10 mouse cellular contexts compared by ENCODE assay signal in genomic region chr7:19304501-19305412, GRCm38 (mm10). TPM values are rescaled to one million over a fixed set of nuclear protein-coding genes. Genes with fewer than 3 reads are reported as not detected.
DNase-seq lines count a peak whose midpoint lies in the region; ATAC-seq and TF ChIP-seq lines count a peak whose summit lies in the region.
"Had no signal": no experiment of that assay in that cellular context is flagged by ENCODE, and none has a peak within 500 bp of the region (broad histone marks: within the 10 kb centered on the region; RNA-seq: fewer than 3 reads in every experiment).

No protein-coding gene starts in this region.

- peak overlapping the region; percentile 36; the same call in 1 of the 2 replicates for H3K4me2 ChIP-seq in forebrain, embryonic 11.5 days (ENCODE audit: low read depth, low read length, severe bottlenecking)
- peak overlapping the region; percentile 63 for H3K4me2 ChIP-seq in intestine, embryonic 16.5 days (ENCODE audit: low read depth, low read length)
- H3K4me2 ChIP-seq in neural tube, embryonic 11.5 days (ENCODE audit: low read depth): peak overlapping the region; percentile 40

- no peak for DNase-seq in left cerebral cortex, adult 2 months (ENCODE audit: extremely low spot score in 1 of 2, low spot score in 2 of 2)
- no peak for DNase-seq in left cerebral cortex, adult 9 months (ENCODE audit: low spot score in 2 of 2)
- DNase-seq in forebrain, embryonic 11.5 days (ENCODE audit: low spot score): no peak
- DNase-seq in neural tube, embryonic 11.5 days (ENCODE audit: low spot score): no peak
- DNase-seq in layer of hippocampus, postnatal 14 days (ENCODE audit: low spot score in 2 of 2): no peak
- DNase-seq in left cerebral cortex, adult 8-10 months (ENCODE audit: low spot score in 2 of 2): no peak

- TF ChIP-seq CTCF in left cerebral cortex, adult 2 months (IDR thresholded peaks at IDR 0.05): no peak

- H3K9ac ChIP-seq in forebrain, embryonic 11.5 days (ENCODE audit: low read length): peak overlapping the region; percentile 13; the same call in 1 of the 2 replicates
- peak overlapping the region; percentile 58 for H3K9ac ChIP-seq in intestine, embryonic 16.5 days (ENCODE audit: low read depth, low read length)
- peak overlapping the region; percentile 10; the same call in 1 of the 2 replicates for H3K9ac ChIP-seq in neural tube, embryonic 11.5 days (ENCODE audit: low read length)

- H3K9me3 ChIP-seq in forebrain, embryonic 11.5 days (ENCODE audit: control insufficient read depth, low read length): no peaks in the 10 kb centered on the region
- no peaks in the 10 kb centered on the region for H3K9me3 ChIP-seq in intestine, embryonic 16.5 days (ENCODE audit: control insufficient read depth, low read length)
- no peaks in the 10 kb centered on the region for H3K9me3 ChIP-seq in neural tube, embryonic 11.5 days (ENCODE audit: control insufficient read depth, low read length)

- H3K36me3 ChIP-seq in forebrain, embryonic 11.5 days (ENCODE audit: control insufficient read depth, insufficient read depth, low read length): no peaks in the 10 kb centered on the region
- no peaks in the 10 kb centered on the region for H3K36me3 ChIP-seq in intestine, embryonic 16.5 days (ENCODE audit: control insufficient read depth, insufficient read depth, low read length)
- H3K36me3 ChIP-seq in neural tube, embryonic 11.5 days (ENCODE audit: control insufficient read depth, insufficient read depth, low read length): no peaks in the 10 kb centered on the region

- H3K27ac ChIP-seq in left cerebral cortex, adult 2 months: no peak overlapping the region
- no peak overlapping the region for H3K27ac ChIP-seq in forebrain, embryonic 11.5 days (ENCODE audit: low read depth, low read length)
- no peak overlapping the region for H3K27ac ChIP-seq in intestine, embryonic 16.5 days (ENCODE audit: low read length)
- no peak overlapping the region for H3K27ac ChIP-seq in neural tube, embryonic 11.5 days (ENCODE audit: low read depth, low read length)

- peaks cover 15% of the 10 kb centered on the region; the same call in 1 of the 2 replicates for H3K4me1 ChIP-seq in forebrain, embryonic 11.5 days (replicated peaks; ENCODE audit: control insufficient read depth, insufficient read depth, low read length)
- H3K4me1 ChIP-seq in intestine, embryonic 16.5 days (ENCODE audit: control insufficient read depth, insufficient read depth, low read length): peaks cover 27% of the 10 kb centered on the region
- H3K4me1 ChIP-seq in neural tube, embryonic 11.5 days (ENCODE audit: control insufficient read depth, insufficient read depth, low read length): peaks cover 22% of the 10 kb centered on the region

- H3K4me3 ChIP-seq in left cerebral cortex, adult 2 months: peak overlapping the region; percentile 5; the same call in 1 of the 2 replicates
- peak overlapping the region; percentile 19; the same call in 1 of the 2 replicates for H3K4me3 ChIP-seq in forebrain, embryonic 11.5 days (ENCODE audit: low read depth, low read length)
- H3K4me3 ChIP-seq in intestine, embryonic 16.5 days (ENCODE audit: low read length): peak overlapping the region; percentile 38
- peak overlapping the region; percentile 23 for H3K4me3 ChIP-seq in neural tube, embryonic 11.5 days (ENCODE audit: low read depth, low read length)

- ATAC-seq in forebrain, embryonic 11.5 days (replicated peaks; ENCODE audit: low FRiP score): no peak
- ATAC-seq in intestine, embryonic 16.5 days: no peak
- ATAC-seq in neural tube, embryonic 11.5 days (ENCODE audit: insufficient read depth, low FRiP score, low TSS enrichment): no peak
- no peak for ATAC-seq in erythroid progenitor cell, adult 5-6 weeks (replicated peaks; ENCODE audit: low FRiP score, poor library complexity, severe bottlenecking)

- H3K27me3 ChIP-seq in forebrain, embryonic 11.5 days (ENCODE audit: control insufficient read depth, insufficient read depth, low read length): peaks cover 53% of the 10 kb centered on the region
- H3K27me3 ChIP-seq in intestine, embryonic 16.5 days (replicated peaks; ENCODE audit: control insufficient read depth, insufficient read depth, low read length): peaks cover 49% of the 10 kb centered on the region
- peaks cover 63% of the 10 kb centered on the region for H3K27me3 ChIP-seq in neural tube, embryonic 11.5 days (ENCODE audit: control insufficient read depth, insufficient read depth, low read length)

- intact Hi-C loops in left cerebral cortex, adult 2 months (cut with DNase I): loop anchor here (5.0 kb wide), 1 partner anchor 127 kb away; the partner anchor contains the start of gene Eml2

- 1% methylated on average over 48 of the region's 48 CpGs for WGBS in forebrain, embryonic 11.5 days
- WGBS in intestine, embryonic 16.5 days: 2% methylated on average over 48 of the region's 48 CpGs
- WGBS in neural tube, embryonic 11.5 days: 2% methylated on average over 48 of the region's 48 CpGs

RNA-seq across cellular contexts. Expression of gene Fosb, which starts 5.1 kb away (rescaled TPM):
- total RNA-seq in left cerebral cortex, adult 2 months (2021): 10 to 100 TPM; 27.0 to 59.5 TPM
- not detected in 2 replicates for polyA plus RNA-seq in forebrain, embryonic 11.5 days (2014; fragmentation: Nextera tagmentation; extraction: Ambion mirVana)
- 0.10 and 0.21 TPM in 2 replicates for polyA plus RNA-seq in intestine, embryonic 16.5 days (2015; fragmentation: Nextera tagmentation; extraction: Ambion mirVana)
- polyA plus RNA-seq in neural tube, embryonic 11.5 days (2014; fragmentation: Nextera tagmentation; extraction: Ambion mirVana): 0.07 TPM in 1 of 2 replicates, not detected in the other
- total RNA-seq in layer of hippocampus, postnatal 14 days (2021): 1 to 10 TPM; 6.1 to 6.5 TPM
- 10 to 100 TPM; 11.1 to 15.1 (median 13.8) TPM for total RNA-seq in left cerebral cortex, adult 8-10 months (2022)
- 6.3 and 7.9 TPM in 2 replicates for total RNA-seq in erythroid progenitor cell, adult 5-6 weeks (2015; ENCODE audit: low replicate concordance)
- total RNA-seq in erythroid progenitor cell, adult 5-6 weeks (2017; ENCODE audit: low replicate concordance): 1.3 and 3.3 TPM in 2 replicates

RNA-seq across cellular contexts. Expression of gene Rtn2, which starts 22.3 kb away (rescaled TPM):
- 100 to 1,000 TPM; 110 to 122 TPM for total RNA-seq in left cerebral cortex, adult 2 months (2021)
- 47.3 and 54.7 TPM in 2 replicates for polyA plus RNA-seq in forebrain, embryonic 11.5 days (2014; fragmentation: Nextera tagmentation; extraction: Ambion mirVana)
- 10.3 and 11.8 TPM in 2 replicates for polyA plus RNA-seq in intestine, embryonic 16.5 days (2015; fragmentation: Nextera tagmentation; extraction: Ambion mirVana)
- 58.2 and 60.2 TPM in 2 replicates for polyA plus RNA-seq in neural tube, embryonic 11.5 days (2014; fragmentation: Nextera tagmentation; extraction: Ambion mirVana)
- total RNA-seq in layer of hippocampus, postnatal 14 days (2021): 100 to 1,000 TPM in 1 of 2 experiments, 10 to 100 TPM in 1; 93.0 to 104 TPM
- 100 to 1,000 TPM; 108 to 133 (median 114) TPM for total RNA-seq in left cerebral cortex, adult 8-10 months (2022)
- total RNA-seq in erythroid progenitor cell, adult 5-6 weeks (2015; ENCODE audit: low replicate concordance): 4.0 TPM in 1 of 2 replicates, not detected in the other
- total RNA-seq in erythroid progenitor cell, adult 5-6 weeks (2017; ENCODE audit: low replicate concordance): not detected in 2 replicates
- polyA plus RNA-seq: activated CD4-positive, CD25-positive, alpha-beta regulatory T cell, adult 4 months had no signal

RNA-seq across cellular contexts. Expression of gene Ppm1n, which starts 24.9 kb away (rescaled TPM):
- not detected for total RNA-seq in left cerebral cortex, adult 2 months (2021)
- polyA plus RNA-seq in forebrain, embryonic 11.5 days (2014; fragmentation: Nextera tagmentation; extraction: Ambion mirVana): 0.44 TPM in 1 of 2 replicates, not detected in the other
- 0.29 and 0.32 TPM in 2 replicates for polyA plus RNA-seq in intestine, embryonic 16.5 days (2015; fragmentation: Nextera tagmentation; extraction: Ambion mirVana)
- not detected in 2 replicates for polyA plus RNA-seq in neural tube, embryonic 11.5 days (2014; fragmentation: Nextera tagmentation; extraction: Ambion mirVana)
- total RNA-seq in layer of hippocampus, postnatal 14 days (2021): under 1 TPM in 1 of 2 experiments, not detected in 1; 0.79 TPM
- total RNA-seq in left cerebral cortex, adult 8-10 months (2022): under 1 TPM in 1 of 4 experiments, not detected in 3; 0.68 TPM
- not detected in 2 replicates for total RNA-seq in erythroid progenitor cell, adult 5-6 weeks (2015; ENCODE audit: low replicate concordance)
- total RNA-seq in erythroid progenitor cell, adult 5-6 weeks (2017; ENCODE audit: low replicate concordance): not detected in 2 replicates
- polyA plus RNA-seq: gonadal fat pad, adult 2 months had no signal

RNA-seq across cellular contexts. Expression of gene Vasp, which starts 33.1 kb away (rescaled TPM):
- 10 to 100 TPM; 13.2 to 14.6 TPM for total RNA-seq in left cerebral cortex, adult 2 months (2021)
- polyA plus RNA-seq in forebrain, embryonic 11.5 days (2014; fragmentation: Nextera tagmentation; extraction: Ambion mirVana): 52.8 and 53.0 TPM in 2 replicates
- polyA plus RNA-seq in intestine, embryonic 16.5 days (2015; fragmentation: Nextera tagmentation; extraction: Ambion mirVana): 106 and 120 TPM in 2 replicates
- polyA plus RNA-seq in neural tube, embryonic 11.5 days (2014; fragmentation: Nextera tagmentation; extraction: Ambion mirVana): 54.6 and 57.6 TPM in 2 replicates
- total RNA-seq in layer of hippocampus, postnatal 14 days (2021): 10 to 100 TPM; 23.2 to 24.2 TPM
- 10 to 100 TPM; 13.6 to 16.9 (median 15.6) TPM for total RNA-seq in left cerebral cortex, adult 8-10 months (2022)
- 34.0 and 58.7 TPM in 2 replicates for total RNA-seq in erythroid progenitor cell, adult 5-6 weeks (2015; ENCODE audit: low replicate concordance)
- total RNA-seq in erythroid progenitor cell, adult 5-6 weeks (2017; ENCODE audit: low replicate concordance): 17.9 and 26.7 TPM in 2 replicates

RNA-seq across cellular contexts. Expression of gene Ercc1, which starts 39.8 kb away (rescaled TPM):
- total RNA-seq in left cerebral cortex, adult 2 months (2021): 10 to 100 TPM; 48.9 to 51.8 TPM
- 94.4 and 100 TPM in 2 replicates for polyA plus RNA-seq in forebrain, embryonic 11.5 days (2014; fragmentation: Nextera tagmentation; extraction: Ambion mirVana)
- 45.8 and 51.3 TPM in 2 replicates for polyA plus RNA-seq in intestine, embryonic 16.5 days (2015; fragmentation: Nextera tagmentation; extraction: Ambion mirVana)
- polyA plus RNA-seq in neural tube, embryonic 11.5 days (2014; fragmentation: Nextera tagmentation; extraction: Ambion mirVana): 91.8 and 93.3 TPM in 2 replicates
- 10 to 100 TPM; 38.3 to 44.7 TPM for total RNA-seq in layer of hippocampus, postnatal 14 days (2021)
- total RNA-seq in left cerebral cortex, adult 8-10 months (2022): 10 to 100 TPM; 34.9 to 42.8 (median 38.6) TPM
- total RNA-seq in erythroid progenitor cell, adult 5-6 weeks (2015; ENCODE audit: low replicate concordance): 3.6 and 12.6 TPM in 2 replicates
- 1.2 and 1.8 TPM in 2 replicates for total RNA-seq in erythroid progenitor cell, adult 5-6 weeks (2017; ENCODE audit: low replicate concordance)

Comparison
In these comparisons a context has a peak if more than half of its experiments do, and no peak if none do; other contexts are left out.
1. RNA of gene Rtn2, which starts 22.3 kb away (total RNA-seq): 110 to 122 TPM in left cerebral cortex, adult 2 months, 108 to 133 TPM in left cerebral cortex, adult 8-10 months and 93.0 to 104 TPM in layer of hippocampus, postnatal 14 days; 4.0 TPM in erythroid progenitor cell, adult 5-6 weeks; every median in the first group is over 10 times any median in the second.
2. Peak in every context shown above with its lines, with median percentiles within 50 percentile points of each other: H3K4me3 ChIP-seq, H3K4me2 ChIP-seq and H3K9ac ChIP-seq.